Mouse (Mus musculus): ENCODE measurements at regions not wholly inside any gene's neighbourhood (a gene's known extent, or its start where the extent isn't known, plus 50 kb on each side); places are given as distances from the start of the nearest gene placed in this dataset.

GRCm38 (mm10) chr5:17080405-17080804 is 288.8 kb downstream of the Gm28710 start:
- H3K4me2 ChIP-seq, result no peak overlapping the region
- WGBS, result 71% methylated on average over 1 of the region's 1 CpGs
- no peak overlapping the region for H3K9ac ChIP-seq
- H3K9me3 ChIP-seq, result no peaks in the 10 kb centered on the region
- ATAC-seq (ENCODE audit: low read depth), result no peak
- H3K4me1 ChIP-seq (replicated peaks), result no peaks in the 10 kb centered on the region
- H3K27ac ChIP-seq (replicated peaks), result no peak overlapping the region
- H3K4me3 ChIP-seq, result no peak overlapping the region
- H3K36me3 ChIP-seq, result no peaks in the 10 kb centered on the region
- H3K27me3 ChIP-seq, result no peaks in the 10 kb centered on the region

- Histone ChIP-seq H3K27ac (replicated peaks) (no peak overlapping the region), H3K4me2 (no peak overlapping the region), H3K4me3 (no peak overlapping the region), H3K9ac (no peak overlapping the region), H3K36me3 (no peaks in the 10 kb centered on the region), H3K4me1 (replicated peaks) (no peaks in the 10 kb centered on the region), H3K27me3 (no peaks in the 10 kb centered on the region), H3K9me3 (no peaks in the 10 kb centered on the region)
- ATAC-seq (ENCODE audit: low read depth), result no peak
- 90% methylated on average over 1 of the region's 1 CpGs for WGBS
Measured at GRCm38 (mm10) chr5:17111556-17111955, 261.4 kb upstream of the Speer4f2 start.

- no peaks in the 10 kb centered on the region for H3K27me3 ChIP-seq
- no peaks in the 10 kb centered on the region for H3K9me3 ChIP-seq
- no peak overlapping the region for H3K4me2 ChIP-seq
- no peaks in the 10 kb centered on the region for H3K36me3 ChIP-seq
- ATAC-seq (ENCODE audit: low read depth), result no peak
- no peak overlapping the region for H3K9ac ChIP-seq
- no peaks in the 10 kb centered on the region for H3K4me1 ChIP-seq (replicated peaks)
- WGBS, result 57% methylated on average over 2 of the region's 2 CpGs
- H3K4me3 ChIP-seq, result no peak overlapping the region
- no peak overlapping the region for H3K27ac ChIP-seq (replicated peaks)
Measured at GRCm38 (mm10) chr5:17112026-17112425, 261.0 kb upstream of the Speer4f2 start.

- Histone ChIP-seq H3K4me1 (replicated peaks) (no peaks in the 10 kb centered on the region), H3K4me3 (no peak overlapping the region), H3K9ac (no peak overlapping the region), H3K27ac (replicated peaks) (no peak overlapping the region), H3K27me3 (no peaks in the 10 kb centered on the region), H3K4me2 (no peak overlapping the region), H3K9me3 (no peaks in the 10 kb centered on the region), H3K36me3 (no peaks in the 10 kb centered on the region)
- no peak for ATAC-seq (ENCODE audit: low read depth)
- 76% methylated on average over 3 of the region's 3 CpGs for WGBS
Measured at GRCm38 (mm10) chr5:17115035-17115434, 257.9 kb upstream of the Speer4f2 start.

GRCm38 (mm10) chr5:17116072-17116471 is 256.9 kb upstream of the Speer4f2 start:
- Histone ChIP-seq H3K9ac (no peak overlapping the region), H3K4me2 (no peak overlapping the region), H3K27ac (replicated peaks) (no peak overlapping the region), H3K36me3 (no peaks in the 10 kb centered on the region), H3K27me3 (no peaks in the 10 kb centered on the region), H3K9me3 (no peaks in the 10 kb centered on the region), H3K4me1 (replicated peaks) (no peaks in the 10 kb centered on the region), H3K4me3 (no peak overlapping the region)
- no peak for ATAC-seq (ENCODE audit: low read depth)
- 80% methylated on average over 3 of the region's 3 CpGs for WGBS

- H3K4me1 ChIP-seq (replicated peaks), result no peaks in the 10 kb centered on the region
- no peak overlapping the region for H3K4me3 ChIP-seq
- H3K27ac ChIP-seq (replicated peaks), result no peak overlapping the region
- no peaks in the 10 kb centered on the region for H3K27me3 ChIP-seq
- 87% methylated on average over 2 of the region's 2 CpGs for WGBS
- no peaks in the 10 kb centered on the region for H3K36me3 ChIP-seq
- no peak overlapping the region for H3K9ac ChIP-seq
- H3K4me2 ChIP-seq, result no peak overlapping the region
- ATAC-seq (ENCODE audit: low read depth), result no peak
- no peaks in the 10 kb centered on the region for H3K9me3 ChIP-seq
Measured at GRCm38 (mm10) chr5:17125240-17125639, 247.7 kb upstream of the Speer4f2 start.

GRCm38 (mm10) chr5:17127501-17127900 is 245.5 kb upstream of the Speer4f2 start:
- Histone ChIP-seq H3K36me3 (no peaks in the 10 kb centered on the region), H3K27ac (replicated peaks) (no peak overlapping the region), H3K9ac (no peak overlapping the region), H3K27me3 (no peaks in the 10 kb centered on the region), H3K4me2 (no peak overlapping the region), H3K4me3 (no peak overlapping the region), H3K9me3 (no peaks in the 10 kb centered on the region), H3K4me1 (replicated peaks) (no peaks in the 10 kb centered on the region)
- ATAC-seq (ENCODE audit: low read depth), result no peak
- whole genome bisulfite sequencing, result 83% methylated on average over 4 of the region's 4 CpGs

- H3K9me3 ChIP-seq, result no peaks in the 10 kb centered on the region
- 0 out of 2 replicates have a peak, but pooled peaks cover 3% of the 10 kb centered on the region for H3K4me1 ChIP-seq (replicated peaks)
- H3K4me2 ChIP-seq, result no peak overlapping the region
- H3K27ac ChIP-seq (replicated peaks), result no peak overlapping the region
- no peaks in the 10 kb centered on the region for H3K27me3 ChIP-seq
- no peak for ATAC-seq (ENCODE audit: low read depth)
- no peak overlapping the region for H3K9ac ChIP-seq
- H3K36me3 ChIP-seq, result no peaks in the 10 kb centered on the region
- WGBS, result 60% methylated on average over 5 of the region's 5 CpGs
- H3K4me3 ChIP-seq, result no peak overlapping the region
Measured at GRCm38 (mm10) chr5:17135489-17135888, 237.5 kb upstream of the Speer4f2 start.

- Histone ChIP-seq H3K4me3 (no peak overlapping the region), H3K9ac (no peak overlapping the region), H3K27ac (replicated peaks) (no peak overlapping the region), H3K36me3 (no peaks in the 10 kb centered on the region), H3K27me3 (no peaks in the 10 kb centered on the region), H3K4me1 (replicated peaks) (no peaks in the 10 kb centered on the region), H3K4me2 (no peak overlapping the region), H3K9me3 (no peaks in the 10 kb centered on the region)
- no peak for ATAC-seq (ENCODE audit: low read depth)
Measured at GRCm38 (mm10) chr5:17141555-17141954, 231.4 kb upstream of the Speer4f2 start.

GRCm38 (mm10) chr5:17174562-17174961 is 198.4 kb upstream of the Speer4f2 start:
- no peaks in the 10 kb centered on the region for H3K9me3 ChIP-seq
- no peak overlapping the region for H3K9ac ChIP-seq
- no peaks in the 10 kb centered on the region for H3K27me3 ChIP-seq
- no peak for ATAC-seq (ENCODE audit: low read depth)
- H3K4me2 ChIP-seq, result no peak overlapping the region
- no peak overlapping the region for H3K27ac ChIP-seq (replicated peaks)
- no peaks in the 10 kb centered on the region for H3K36me3 ChIP-seq
- no peak overlapping the region for H3K4me3 ChIP-seq
- no peaks in the 10 kb centered on the region for H3K4me1 ChIP-seq (replicated peaks)
- WGBS, result 88% methylated on average over 2 of the region's 2 CpGs

- Histone ChIP-seq H3K4me3 (no peak overlapping the region), H3K9ac (no peak overlapping the region), H3K27me3 (no peaks in the 10 kb centered on the region), H3K4me1 (replicated peaks) (no peaks in the 10 kb centered on the region), H3K4me2 (no peak overlapping the region), H3K27ac (replicated peaks) (no peak overlapping the region), H3K9me3 (no peaks in the 10 kb centered on the region), H3K36me3 (no peaks in the 10 kb centered on the region)
- 93% methylated on average over 9 of the region's 9 CpGs for WGBS
- no peak for ATAC-seq (ENCODE audit: low read depth)
Measured at GRCm38 (mm10) chr5:17176771-17177170, 196.2 kb upstream of the Speer4f2 start.

GRCm38 (mm10) chr5:17208554-17209283 is 164.3 kb upstream of the Speer4f2 start:
- H3K27me3 ChIP-seq, result no peaks in the 10 kb centered on the region
- H3K4me1 ChIP-seq (replicated peaks), result no peaks in the 10 kb centered on the region
- H3K9ac ChIP-seq, result no peak overlapping the region
- ATAC-seq (ENCODE audit: low read depth), result no peak
- WGBS, result 71% methylated on average over 4 of the region's 4 CpGs
- no peak overlapping the region for H3K4me2 ChIP-seq
- no peaks in the 10 kb centered on the region for H3K9me3 ChIP-seq
- no peaks in the 10 kb centered on the region for H3K36me3 ChIP-seq
- no peak overlapping the region for H3K4me3 ChIP-seq
- H3K27ac ChIP-seq (replicated peaks), result no peak overlapping the region

GRCm38 (mm10) chr5:17210723-17211245 is 162.2 kb upstream of the Speer4f2 start:
- no peak for ATAC-seq (ENCODE audit: low read depth)
- no peak overlapping the region for H3K9ac ChIP-seq
- WGBS, result 78% methylated on average over 6 of the region's 6 CpGs
- no peaks in the 10 kb centered on the region for H3K36me3 ChIP-seq
- no peaks in the 10 kb centered on the region for H3K9me3 ChIP-seq
- no peaks in the 10 kb centered on the region for H3K27me3 ChIP-seq
- no peak overlapping the region for H3K4me3 ChIP-seq
- H3K4me2 ChIP-seq, result no peak overlapping the region
- H3K27ac ChIP-seq (replicated peaks), result no peak overlapping the region
- no peaks in the 10 kb centered on the region for H3K4me1 ChIP-seq (replicated peaks)

Data from neural tube, embryonic 13.5 days (tissue).